Mouse (Mus musculus) layer of hippocampus, adult 9-11 months (tissue): Measurements from ENCODE around the gene Trnp1.

Source experiments
- DNase-seq: peaks from one replicate; pipeline ENCODE4 v3.0.0; 2022

Gene Trnp1

GRCm38 (mm10) chr4:133452433-133452832 lies 45.9 kb downstream of the Trnp1 start:
- DNase-seq, result no peak

- DNase-seq, result peak; percentile 49
These were observed 46.8 kb downstream of the Trnp1 start for GRCm38 (mm10) chr4:133451536-133451935.

GRCm38 (mm10) chr4:133449726-133450125 lies 48.6 kb downstream of the Trnp1 start:
- DNase-seq, result no peak

GRCm38 (mm10) chr4:133448708-133449388 lies 49.5 kb downstream of the Trnp1 start:
- DNase-seq, result no peak

GRCm38 (mm10) chr4:133447967-133448366 lies 50.4 kb downstream of the Trnp1 start:
- DNase-seq, result no peak

GRCm38 (mm10) chr4:133447366-133447765 lies 51.0 kb downstream of the Trnp1 start:
- no peak for DNase-seq

- no peak for DNase-seq
These were observed 52.6 kb downstream of the Trnp1 start for GRCm38 (mm10) chr4:133445727-133446126.

- no peak for DNase-seq
These were observed 55.3 kb downstream of the Trnp1 start for GRCm38 (mm10) chr4:133443085-133443484.

GRCm38 (mm10) chr4:133442194-133442593 lies 56.2 kb downstream of the Trnp1 start:
- DNase-seq, result no peak
